Mouse (Mus musculus) kidney, adult 2 months (tissue): ENCODE data around the gene Xpo6. TPM values are rescaled to one million over a fixed set of nuclear protein-coding genes. Genes with fewer than 3 reads are reported as not detected.

Source experiments
- DNase-seq: peaks from one replicate; pipeline ENCODE4 v3.0.0; 2021
- H3K27ac ChIP-seq: fragments of 200-500 bp; 2 replicates; pipeline ENCODE4 v1.5.1; 2012; ENCODE audit warnings: low read depth, low read length, control low read depth, inconsistent platforms; ENCODE audit not compliant: insufficient read depth
- H3K27me3 ChIP-seq: fragments of 200-500 bp; replicated peaks from 2 replicates; pipeline ENCODE4 v1.6.1; 2012; ENCODE audit warnings: mild to moderate bottlenecking, moderate library complexity, low read length, inconsistent platforms; ENCODE audit not compliant: control insufficient read depth, insufficient read depth
- H3K36me3 ChIP-seq: fragments of 200-500 bp; 2 replicates; pipeline ENCODE4 v1.6.1; 2012; ENCODE audit warnings: mild to moderate bottlenecking, moderate library complexity, low read length, inconsistent platforms; ENCODE audit not compliant: control insufficient read depth, insufficient read depth
- H3K4me1 ChIP-seq: fragments of 200-500 bp; 2 replicates; pipeline ENCODE4 v1.6.1; 2011; ENCODE audit warnings: low read length; ENCODE audit not compliant: control insufficient read depth, insufficient read depth
- H3K4me3 ChIP-seq: fragments of 200-500 bp; 2 replicates; pipeline ENCODE4 v1.5.1; 2011; ENCODE audit warnings: mild to moderate bottlenecking, low read depth, low read length, control low read depth; ENCODE audit not compliant: insufficient read depth
- CTCF ChIP-seq: fragments of 200-500 bp; conservative IDR thresholded peaks from 2 replicates; pipeline ENCODE4 v1.5.1; 2011; ENCODE audit warnings: low read depth, mild to moderate bottlenecking, control low read depth, low read length, moderate library complexity, mixed read lengths; ENCODE audit not compliant: insufficient read depth, insufficient read length
- POLR2A ChIP-seq: fragments of 200-500 bp; IDR thresholded peaks from one replicate; pipeline ENCODE4 v1.6.1; 2011; ENCODE audit warnings: low read depth, low read length, control low read depth
- WGBS: fragments of 180-500 bp; shearing (Covaris S2); methylation state at CpG from one replicate; pipeline ENCODE4 v1.1.7; 2018; 5-methylcytosine and 5-hydroxymethylcytosine counted together
- polyA plus RNA-seq: library from polyadenylated mRNA; depleted of rRNA; stranded (reverse); fragments of >200 nt; gene quantifications from 2 replicates; pipeline ENCODE4 v1.2.3, GENCODE M21; 2012

Gene Xpo6
- polyA plus RNA-seq, 1 experiment, result 122 TPM

DNA sequence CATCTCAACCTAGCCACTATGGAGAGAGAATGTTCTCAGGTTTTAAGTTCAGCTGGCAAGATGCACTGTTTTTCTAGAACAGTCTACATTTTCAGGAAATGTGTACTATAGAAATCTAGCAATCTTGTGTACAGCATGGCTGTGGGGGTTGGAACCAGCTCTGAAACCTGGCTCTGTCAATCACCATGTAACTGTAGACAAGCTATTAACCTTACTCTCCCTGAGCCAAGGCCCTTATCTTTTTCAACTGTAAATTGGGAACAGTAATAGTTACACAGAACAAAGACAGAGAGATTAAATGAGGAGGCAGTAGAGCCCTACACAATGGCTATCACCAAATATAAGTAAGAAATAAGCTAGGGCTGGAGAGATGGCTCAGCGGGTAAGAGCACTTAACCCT is 8.8 kb downstream of the Xpo6 start:
- Histone ChIP-seq H3K27ac (no peak overlapping the region), H3K27me3 (no peaks in the 10 kb centered on the region), H3K4me3 (no peak overlapping the region), H3K36me3 (no peaks in the 10 kb centered on the region), H3K4me1 (peaks cover 7% of the 10 kb centered on the region; the same call in 1 of the 2 replicates)
- no peak for TF ChIP-seq POLR2A
- TF ChIP-seq CTCF, result no peak
- 87% methylated on average over 1 of the region's 1 CpGs for WGBS
- no peak for DNase-seq

DNA sequence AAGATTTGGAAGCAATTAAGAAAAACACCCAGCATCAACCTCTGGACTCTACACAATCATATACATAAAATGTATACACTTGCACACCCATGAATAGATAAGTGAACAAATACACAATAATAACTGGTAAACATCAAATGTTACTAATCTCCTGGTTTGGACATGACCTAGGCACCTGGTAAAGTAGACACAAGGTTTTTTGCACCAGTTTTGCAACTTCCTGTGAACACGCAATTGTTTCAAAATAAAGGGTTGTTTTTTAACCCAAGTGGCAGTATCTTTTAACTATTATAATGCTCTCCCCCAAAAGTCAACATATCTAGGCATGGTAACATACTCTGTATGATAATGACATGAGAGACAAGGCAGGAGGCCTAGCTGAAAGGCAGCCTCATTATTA is 10.8 kb downstream of the Xpo6 start:
- H3K27ac ChIP-seq, result no peak overlapping the region
- 73% methylated on average over 1 of the region's 1 CpGs for WGBS
- peaks cover 15% of the 10 kb centered on the region; the same call in 1 of the 2 replicates for H3K4me1 ChIP-seq

DNA sequence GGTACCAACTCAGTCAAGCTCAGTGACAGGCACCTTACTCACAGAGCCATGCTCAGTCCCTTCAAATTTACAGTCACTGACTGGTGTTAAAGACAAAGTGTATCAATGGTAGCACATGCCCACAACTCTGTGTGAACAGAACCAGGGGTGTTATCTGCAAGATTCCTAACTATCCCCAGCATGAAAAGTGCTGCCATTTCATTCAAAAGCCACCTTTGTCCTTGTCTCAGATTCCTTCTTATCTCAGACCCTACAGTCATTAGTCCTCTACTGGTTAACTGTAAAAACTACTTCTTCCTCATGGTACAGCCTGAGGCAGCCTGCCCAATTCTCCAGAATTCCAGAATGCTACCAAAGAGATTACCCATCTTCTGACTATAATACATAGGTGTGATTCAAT is 14.3 kb downstream of the Xpo6 start:
- TF ChIP-seq POLR2A (no peak), CTCF (no peak)
- H3K27me3 ChIP-seq, result no peaks in the 10 kb centered on the region
- no peak for DNase-seq
- H3K4me1 ChIP-seq, result peaks cover 21% of the 10 kb centered on the region
- H3K4me3 ChIP-seq, result no peak overlapping the region
- no peak overlapping the region for H3K27ac ChIP-seq
- H3K36me3 ChIP-seq, result no peaks in the 10 kb centered on the region

More for the DNA sequence above, 10.8 kb downstream of the Xpo6 start:
- DNase-seq, result no peak
- no peaks in the 10 kb centered on the region for H3K27me3 ChIP-seq
- H3K4me3 ChIP-seq, result no peak overlapping the region
- TF ChIP-seq POLR2A (no peak), CTCF (no peak)
- no peaks in the 10 kb centered on the region for H3K36me3 ChIP-seq

DNA sequence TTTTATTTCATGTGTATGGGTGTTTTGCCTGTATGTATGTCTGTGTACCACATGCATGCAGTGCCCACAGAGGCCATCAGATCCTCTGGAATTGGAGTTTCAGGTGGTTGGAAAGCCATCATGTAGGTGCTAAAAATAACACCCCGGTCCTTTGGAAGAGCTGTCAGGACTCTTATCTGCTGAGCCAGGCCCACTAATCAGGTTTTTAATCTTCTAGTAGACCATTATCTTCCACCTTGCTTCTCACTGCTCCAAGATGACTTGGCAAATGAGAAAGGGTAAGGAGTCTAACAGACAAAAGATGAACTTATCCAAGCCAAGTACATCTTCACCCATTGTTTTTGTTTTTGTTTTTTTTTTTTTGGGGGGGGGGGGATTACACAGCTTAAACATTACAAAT is 16.7 kb downstream of the Xpo6 start:
- Histone ChIP-seq H3K4me3 (no peak overlapping the region), H3K27me3 (no peaks in the 10 kb centered on the region), H3K36me3 (no peaks in the 10 kb centered on the region), H3K4me1 (peaks cover 25% of the 10 kb centered on the region), H3K27ac (no peak overlapping the region)
- WGBS, result 42% methylated on average over 1 of the region's 1 CpGs
- TF ChIP-seq CTCF (no peak), POLR2A (no peak)
- DNase-seq, result no peak

DNA sequence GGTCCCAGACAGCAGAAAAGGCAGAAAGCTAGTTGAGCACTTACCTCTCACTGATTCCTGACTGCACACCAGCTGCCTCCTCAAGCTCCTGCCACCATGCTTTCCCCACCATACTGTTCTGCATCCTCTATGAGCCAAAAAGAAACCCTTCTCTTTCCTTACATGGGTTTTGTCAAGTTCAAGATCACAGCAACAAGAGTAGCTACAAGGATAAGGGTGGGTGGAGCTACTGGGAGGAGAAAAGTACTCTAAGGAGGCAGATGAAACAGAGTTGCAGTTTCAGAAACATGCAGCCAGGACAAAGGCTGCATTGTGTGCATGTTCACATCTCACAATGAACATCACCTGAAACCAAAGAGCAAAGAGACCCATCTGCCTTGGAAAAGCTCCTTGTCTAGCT is 18.8 kb downstream of the Xpo6 start:
- DNase-seq, result no peak
- TF ChIP-seq POLR2A (no peak), CTCF (no peak)
- H3K27me3 ChIP-seq, result no peaks in the 10 kb centered on the region
- no peak overlapping the region for H3K4me3 ChIP-seq
- H3K4me1 ChIP-seq, result peaks cover 26% of the 10 kb centered on the region
- no peak overlapping the region for H3K27ac ChIP-seq
- H3K36me3 ChIP-seq, result no peaks in the 10 kb centered on the region

DNA sequence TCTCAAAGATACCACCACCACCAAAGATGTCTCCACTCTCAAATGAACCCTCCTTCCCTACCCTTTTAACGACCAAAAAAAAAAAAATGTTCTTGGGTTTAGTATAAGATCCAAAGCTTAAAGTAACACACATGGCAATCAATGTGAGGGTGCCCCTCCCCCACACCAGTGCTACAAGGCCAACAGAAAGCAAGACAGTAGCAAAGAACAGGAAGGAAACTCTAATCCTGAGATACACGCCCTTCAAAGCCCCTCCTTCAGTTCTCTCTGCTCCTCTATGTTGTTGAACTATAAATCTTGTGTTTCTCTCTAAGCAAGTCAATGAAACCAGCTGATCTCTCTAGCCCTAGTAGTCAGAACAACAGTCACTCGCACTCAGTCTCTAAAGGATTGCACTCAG is 19.3 kb downstream of the Xpo6 start:
- Histone ChIP-seq H3K4me3 (no peak overlapping the region), H3K36me3 (no peaks in the 10 kb centered on the region), H3K27ac (no peak overlapping the region), H3K4me1 (peaks cover 26% of the 10 kb centered on the region), H3K27me3 (no peaks in the 10 kb centered on the region)
- no peak for TF ChIP-seq CTCF
- no peak for TF ChIP-seq POLR2A
- WGBS, result 48% methylated on average over 3 of the region's 3 CpGs
- peak; percentile 30 for DNase-seq

DNA sequence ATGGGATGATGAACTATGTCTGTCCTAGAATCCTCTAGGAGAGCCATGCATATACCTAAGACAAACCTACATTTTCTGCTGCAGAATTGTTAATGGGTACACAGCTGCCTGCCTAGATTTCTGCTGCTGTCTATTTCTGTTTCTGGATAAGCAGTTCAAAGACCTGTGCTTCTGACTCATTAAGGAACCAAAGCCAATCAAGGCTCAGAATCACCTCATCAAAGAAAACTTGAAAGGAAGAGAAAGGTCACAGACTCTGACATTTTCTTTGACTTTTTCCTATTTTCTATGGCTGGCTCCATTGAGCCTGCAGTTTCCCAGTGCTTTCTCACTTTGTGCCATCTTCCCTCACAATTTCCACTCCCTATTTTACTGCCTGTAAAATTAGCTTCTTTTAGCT is 21.5 kb downstream of the Xpo6 start:
- no peak overlapping the region for H3K27ac ChIP-seq
- peaks cover 17% of the 10 kb centered on the region for H3K4me1 ChIP-seq
- TF ChIP-seq POLR2A, result no peak
- TF ChIP-seq CTCF, result no peak
- no peaks in the 10 kb centered on the region for H3K27me3 ChIP-seq
- DNase-seq, result no peak
- no peaks in the 10 kb centered on the region for H3K36me3 ChIP-seq
- no peak overlapping the region for H3K4me3 ChIP-seq

DNA sequence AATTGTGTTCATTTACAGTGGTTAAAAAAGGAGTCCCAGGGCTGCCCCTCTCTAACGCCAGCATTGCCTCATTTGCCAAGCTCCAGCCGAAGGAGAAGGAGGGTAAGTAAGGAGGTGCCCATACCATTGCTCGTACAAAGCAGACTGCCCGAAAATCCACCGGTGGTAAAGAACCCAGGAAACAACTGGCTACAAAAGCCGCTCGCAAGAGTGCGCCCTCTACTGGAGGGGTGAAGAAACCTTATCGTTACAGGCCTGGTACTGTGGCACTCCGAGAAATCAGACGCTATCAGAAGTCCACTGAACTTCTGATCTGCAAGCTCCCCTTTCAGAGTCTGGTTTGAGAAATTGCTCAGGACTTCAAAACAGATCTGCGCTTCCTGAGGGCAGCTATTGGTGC is 24.3 kb downstream of the Xpo6 start:
- Histone ChIP-seq H3K27ac (no peak overlapping the region), H3K4me1 (peaks cover 9% of the 10 kb centered on the region), H3K36me3 (no peaks in the 10 kb centered on the region), H3K27me3 (no peaks in the 10 kb centered on the region), H3K4me3 (no peak overlapping the region)
- DNase-seq, result no peak
- 0 out of 2 replicates have a peak, but pooled peaks have one; percentile 14 for TF ChIP-seq CTCF
- TF ChIP-seq POLR2A, result no peak
- WGBS, result 95% methylated on average over 12 of the region's 12 CpGs
